Mouse (Mus musculus): Measurements from ENCODE around the gene Mesp1.

DNA sequence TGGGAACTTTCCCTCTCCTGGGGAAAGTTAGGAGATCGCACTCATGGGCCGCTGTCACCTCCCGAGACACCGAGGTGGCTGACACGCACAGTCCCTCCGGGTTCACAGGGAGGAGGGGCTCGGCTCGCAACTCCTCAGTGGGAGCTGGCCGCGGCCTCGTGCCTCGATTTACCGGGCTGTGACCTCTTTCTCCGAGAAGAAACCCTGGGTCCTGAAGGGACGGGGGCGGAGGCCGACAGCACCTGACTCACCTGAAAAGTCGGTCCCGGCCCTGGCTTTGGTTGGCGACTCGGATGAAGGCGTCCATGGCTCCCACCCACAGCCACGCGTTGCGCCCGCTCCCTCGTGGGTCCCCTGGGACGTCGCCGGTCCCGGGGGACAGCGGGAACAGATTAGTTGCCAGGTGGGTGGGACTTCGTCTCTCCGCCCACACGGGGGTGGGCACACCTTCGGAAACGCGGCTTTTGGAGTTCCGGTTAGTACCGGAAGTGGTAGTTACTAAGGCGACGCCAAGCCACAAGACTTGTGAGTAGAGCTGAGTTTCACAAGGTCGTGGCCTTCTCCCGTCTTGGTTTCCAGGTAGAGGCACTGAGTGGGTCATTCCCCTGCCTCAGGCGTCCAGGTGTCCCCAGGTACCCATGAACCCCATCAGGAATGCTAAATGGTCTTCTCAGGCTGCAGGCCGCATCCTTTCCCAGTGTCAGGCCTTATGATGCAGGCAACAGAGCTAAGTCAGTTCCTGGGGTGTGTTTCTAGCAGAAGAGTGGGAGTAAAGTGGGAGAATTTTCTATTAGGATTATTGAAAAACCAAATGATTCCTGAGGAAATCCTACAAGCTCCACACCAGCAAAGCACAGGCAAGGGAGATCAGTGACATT is 50.7 kb downstream of the Mesp1 start, which contains the start of the genes Pex11a and Wdr93:
- TF ChIP-seq POLR2A (IDR thresholded peaks at IDR 0.05; ENCODE audit: borderline replicate concordance, insufficient read depth, low read length) (no peak), CTCF (IDR thresholded peaks at IDR 0.05; ENCODE audit: borderline replicate concordance, insufficient read depth, low read depth, low read length) (no peak)
